Mouse (Mus musculus) liver, postnatal 0 days (tissue): ENCODE measurements at regions not wholly inside any gene's neighbourhood (a gene's known extent, or its start where the extent isn't known, plus 50 kb on each side); places are given as distances from the start of the nearest gene placed in this dataset.

Experiments used
- CTCF ChIP-seq: sonication (generic); IDR thresholded peaks from 2 replicates; pipeline ENCODE4 v1.5.1; 2016; ENCODE audit warnings: antibody characterized with exemption, low read depth
- EP300 ChIP-seq: IDR thresholded peaks from 2 replicates; pipeline ENCODE4 v1.6.1; 2016; ENCODE audit warnings: antibody characterized with exemption, low read depth, mild to moderate bottlenecking

DNA sequence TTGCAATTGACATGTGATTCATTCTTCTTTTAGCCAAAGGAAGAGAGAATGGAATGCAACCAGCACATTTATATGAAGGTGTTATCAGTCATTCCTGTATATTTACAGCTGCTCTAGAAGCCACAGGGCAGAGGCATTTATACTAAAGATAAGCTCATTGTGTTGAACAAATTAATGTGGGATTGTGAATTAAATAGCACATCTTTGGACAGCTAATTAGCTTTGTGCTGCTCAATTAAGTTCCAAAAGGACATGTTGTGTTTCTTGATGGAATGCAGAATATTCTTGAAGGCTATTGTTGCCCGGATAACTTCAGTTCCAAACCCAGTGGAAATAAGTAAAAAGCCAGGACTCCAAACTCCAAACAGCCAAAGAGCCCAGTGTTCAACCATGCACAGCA lies 248.4 kb downstream of the Actr3 start:
- TF ChIP-seq CTCF: no peak
- TF ChIP-seq EP300: no peak
